In genomic region chr15:102003516-102003915, GRCm38 (mm10) we compare ENCODE assay signal across 11 mouse cellular contexts. TPM values are rescaled to one million over a fixed set of nuclear protein-coding genes. Genes with fewer than 3 reads are reported as not detected.
DNase-seq lines count a peak whose midpoint lies in the region; ATAC-seq lines count a peak whose summit lies in the region.
"Had no signal": no experiment of that assay in that cellular context is flagged by ENCODE, and none has a peak within 500 bp of the region (broad histone marks: within the 10 kb centered on the region; RNA-seq: fewer than 3 reads in every experiment).

No protein-coding gene starts in this region.

- peak overlapping the region; percentile 48 for H3K4me3 ChIP-seq in heart, embryonic 11.5 days (ENCODE audit: low read depth, low read length)
- peak overlapping the region; percentile 58 for H3K4me3 ChIP-seq in embryonic facial prominence, embryonic 10.5 days
- H3K4me3 ChIP-seq in intestine, embryonic 15.5 days (replicated peaks), result peak overlapping the region; percentile 47
- peak overlapping the region; percentile 49 for H3K4me3 ChIP-seq in midbrain, embryonic 10.5 days

- peak overlapping the region; percentile 72 for H3K9ac ChIP-seq in heart, embryonic 11.5 days (ENCODE audit: low read depth, low read length)
- H3K9ac ChIP-seq in intestine, embryonic 15.5 days, result peak overlapping the region; percentile 55

- peaks cover 6% of the 10 kb centered on the region for H3K4me1 ChIP-seq in heart, embryonic 11.5 days (ENCODE audit: control insufficient read depth, insufficient read depth, low read length)
- H3K4me1 ChIP-seq in embryonic facial prominence, embryonic 10.5 days, result peaks cover 64% of the 10 kb centered on the region
- H3K4me1 ChIP-seq in intestine, embryonic 15.5 days (replicated peaks), result peaks cover 35% of the 10 kb centered on the region
- peaks cover 30% of the 10 kb centered on the region for H3K4me1 ChIP-seq in midbrain, embryonic 10.5 days

- intact Hi-C loops in heart, postnatal 25 days (cut with DNase I), result no loop called here

- no peak for DNase-seq in heart, postnatal 25 days (ENCODE audit: low spot score)
- DNase-seq in embryonic facial prominence, embryonic 10.5 days (ENCODE audit: low spot score), result no peak
- DNase-seq in midbrain, embryonic 10.5 days (ENCODE audit: low spot score), result no peak
- DNase-seq in layer of hippocampus, postnatal 25 days (ENCODE audit: extremely low spot score in 1 of 2, low spot score in 1 of 2), result no peak
- no peak for DNase-seq in embryo, embryonic 10 days (ENCODE audit: low spot score)
- DNase-seq in embryo, embryonic 9.5 days (ENCODE audit: extremely low spot score), result no peak
- DNase-seq: spleen, adult 18-20 months had no signal

- H3K36me3 ChIP-seq in heart, embryonic 11.5 days (ENCODE audit: control insufficient read depth, insufficient read depth, low read length), result no peaks in the 10 kb centered on the region
- H3K36me3 ChIP-seq in embryonic facial prominence, embryonic 10.5 days (replicated peaks), result peaks cover 3% of the 10 kb centered on the region; the same call in 1 of the 2 replicates
- no peaks in the 10 kb centered on the region for H3K36me3 ChIP-seq in intestine, embryonic 15.5 days
- H3K36me3 ChIP-seq in midbrain, embryonic 10.5 days, result no peaks in the 10 kb centered on the region

- ATAC-seq in heart, embryonic 11.5 days (replicated peaks; ENCODE audit: insufficient number of reproducible peaks, low FRiP score, low TSS enrichment), result no peak
- peak; percentile 3 for ATAC-seq in intestine, embryonic 15.5 days

- no peak overlapping the region for H3K27ac ChIP-seq in heart, embryonic 11.5 days (ENCODE audit: low read depth, low read length)
- H3K27ac ChIP-seq in embryonic facial prominence, embryonic 10.5 days (replicated peaks), result peak overlapping the region; percentile 81; the same call in 1 of the 2 replicates
- peak overlapping the region; percentile 84 for H3K27ac ChIP-seq in intestine, embryonic 15.5 days
- H3K27ac ChIP-seq in midbrain, embryonic 10.5 days (replicated peaks), result peak overlapping the region; percentile 47; the same call in 1 of the 2 replicates

- peaks cover 28% of the 10 kb centered on the region for H3K27me3 ChIP-seq in heart, embryonic 11.5 days (ENCODE audit: control insufficient read depth, insufficient read depth, low read length)
- peaks cover 87% of the 10 kb centered on the region for H3K27me3 ChIP-seq in embryonic facial prominence, embryonic 10.5 days (replicated peaks; ENCODE audit: low read depth, poor library complexity, severe bottlenecking)
- 0 out of 2 replicates have a peak, but pooled peaks cover 6% of the 10 kb centered on the region for H3K27me3 ChIP-seq in intestine, embryonic 15.5 days (replicated peaks)
- peaks cover 89% of the 10 kb centered on the region for H3K27me3 ChIP-seq in midbrain, embryonic 10.5 days (ENCODE audit: low read depth, poor library complexity, severe bottlenecking)

- peak overlapping the region; percentile 76 for H3K4me2 ChIP-seq in heart, embryonic 11.5 days
- peak overlapping the region; percentile 58 for H3K4me2 ChIP-seq in intestine, embryonic 15.5 days (replicated peaks)

- 16% methylated on average over 12 of the region's 12 CpGs for WGBS in heart, embryonic 11.5 days (ENCODE audit: insufficient replicate concordance)
- 7% methylated on average over 12 of the region's 12 CpGs for WGBS in embryonic facial prominence, embryonic 10.5 days
- 14% methylated on average over 12 of the region's 12 CpGs for WGBS in intestine, embryonic 15.5 days
- WGBS in midbrain, embryonic 10.5 days, result 9% methylated on average over 12 of the region's 12 CpGs

- no peaks in the 10 kb centered on the region for H3K9me3 ChIP-seq in heart, embryonic 11.5 days (replicated peaks; ENCODE audit: control insufficient read depth, low read length)
- H3K9me3 ChIP-seq in embryonic facial prominence, embryonic 10.5 days, result no peaks in the 10 kb centered on the region
- no peaks in the 10 kb centered on the region for H3K9me3 ChIP-seq in intestine, embryonic 15.5 days
- H3K9me3 ChIP-seq in midbrain, embryonic 10.5 days (replicated peaks), result no peaks in the 10 kb centered on the region

RNA-seq across cellular contexts. Expression of gene Krt8, which starts 0.8 kb away (rescaled TPM):
- 30.4 and 36.8 TPM in 2 replicates for polyA plus RNA-seq in heart, embryonic 11.5 days (2014; fragmentation: Nextera tagmentation; extraction: Ambion mirVana)
- 1 to 10 TPM; 2.5 to 2.7 TPM for total RNA-seq in heart, postnatal 25 days (2021)
- 86.3 and 91.9 TPM in 2 replicates for polyA plus RNA-seq in embryonic facial prominence, embryonic 10.5 days (2016; fragmentation: Nextera tagmentation; extraction: Ambion mirVana)
- 775 and 835 TPM in 2 replicates for polyA plus RNA-seq in intestine, embryonic 15.5 days (2015; fragmentation: Nextera tagmentation; extraction: Ambion mirVana)
- 18.5 and 21.9 TPM in 2 replicates for polyA plus RNA-seq in midbrain, embryonic 10.5 days (2016; fragmentation: Nextera tagmentation; extraction: Ambion mirVana)
- under 1 TPM in 1 of 2 experiments, not detected in 1; 0.19 TPM for total RNA-seq in layer of hippocampus, postnatal 25 days (2021)
- total RNA-seq: megakaryocyte, adult 5-6 weeks had no signal

RNA-seq across cellular contexts. Expression of gene Krt18, which starts 24.5 kb away (rescaled TPM):
- polyA plus RNA-seq in heart, embryonic 11.5 days (2014; fragmentation: Nextera tagmentation; extraction: Ambion mirVana), result 39.3 and 41.9 TPM in 2 replicates
- 1 to 10 TPM; 3.7 to 4.9 TPM for total RNA-seq in heart, postnatal 25 days (2021)
- polyA plus RNA-seq in embryonic facial prominence, embryonic 10.5 days (2016; fragmentation: Nextera tagmentation; extraction: Ambion mirVana), result 95.2 and 101 TPM in 2 replicates
- 263 and 305 TPM in 2 replicates for polyA plus RNA-seq in intestine, embryonic 15.5 days (2015; fragmentation: Nextera tagmentation; extraction: Ambion mirVana)
- polyA plus RNA-seq in midbrain, embryonic 10.5 days (2016; fragmentation: Nextera tagmentation; extraction: Ambion mirVana), result 11.4 and 21.0 TPM in 2 replicates
- total RNA-seq in layer of hippocampus, postnatal 25 days (2021), result under 1 TPM; 0.17 to 0.26 TPM

RNA-seq across cellular contexts. Expression of gene Krt78, which starts 49.4 kb away (rescaled TPM):
- not detected in 2 replicates for polyA plus RNA-seq in heart, embryonic 11.5 days (2014; fragmentation: Nextera tagmentation; extraction: Ambion mirVana)
- total RNA-seq in heart, postnatal 25 days (2021), result not detected
- not detected in 2 replicates for polyA plus RNA-seq in embryonic facial prominence, embryonic 10.5 days (2016; fragmentation: Nextera tagmentation; extraction: Ambion mirVana)
- 0.05 and 0.25 TPM in 2 replicates for polyA plus RNA-seq in intestine, embryonic 15.5 days (2015; fragmentation: Nextera tagmentation; extraction: Ambion mirVana)
- polyA plus RNA-seq in midbrain, embryonic 10.5 days (2016; fragmentation: Nextera tagmentation; extraction: Ambion mirVana), result not detected in 2 replicates
- total RNA-seq in layer of hippocampus, postnatal 25 days (2021), result not detected
- total RNA-seq: adrenal gland, postnatal 4 days; megakaryocyte, adult 5-6 weeks had no signal
